Mouse (Mus musculus): ENCODE data around the gene Pnisr. TPM values are rescaled to one million over a fixed set of nuclear protein-coding genes. Genes with fewer than 3 reads are reported as not detected.

The Pnisr gene
- polyA plus RNA-seq, 1 experiment from 2014 or later: 97.4 TPM

DNA sequence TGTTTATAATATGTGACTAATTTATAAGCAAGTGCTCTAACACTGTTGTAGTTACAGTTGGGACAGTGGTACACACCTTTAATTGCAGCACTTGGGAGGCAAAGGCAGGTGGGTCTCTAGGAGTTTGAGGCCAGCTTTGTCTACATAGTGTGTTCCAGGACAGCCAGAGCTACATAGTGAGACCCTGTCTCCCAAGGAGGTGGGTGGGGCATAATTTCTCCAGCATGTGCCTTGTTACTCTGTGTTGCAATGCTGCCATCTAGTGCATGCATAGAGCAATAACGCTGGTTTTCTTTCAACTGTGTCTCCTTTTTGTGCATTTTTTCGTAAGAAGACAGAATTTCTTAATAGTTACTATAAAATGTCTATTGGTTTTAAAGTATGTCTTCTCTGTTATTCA is 33.4 kb upstream of the Pnisr start:
- Histone ChIP-seq H3K9me3 (replicated peaks; ENCODE audit: low read length) (no peaks in the 10 kb centered on the region), H3K4me2 (ENCODE audit: low read length) (no peak overlapping the region), H3K36me3 (ENCODE audit: insufficient read depth, low read length) (peaks cover 33% of the 10 kb centered on the region), H3K4me1 (replicated peaks; ENCODE audit: insufficient read depth, low read length) (no peaks in the 10 kb centered on the region), H3K27me3 (ENCODE audit: insufficient read depth, low read length) (no peaks in the 10 kb centered on the region), H3K4me3 (replicated peaks; ENCODE audit: low read depth, low read length) (no peak overlapping the region), H3K9ac (ENCODE audit: low read depth, low read length) (no peak overlapping the region), H3K27ac (no peak overlapping the region)
- TF ChIP-seq CTCF (IDR thresholded peaks at IDR 0.05; ENCODE audit: low read depth): peak; percentile 87
- 43% methylated on average over 2 of the region's 2 CpGs for WGBS
- ATAC-seq (replicated peaks; ENCODE audit: low FRiP score, low read depth) (peak; percentile 69; the same call in 1 of the 2 replicates), DNase-seq (ENCODE audit: low spot score) (peak; percentile 87)

GRCm38 (mm10) chr4:21826616-21827015 is 20.8 kb upstream of the Pnisr start:
- Histone ChIP-seq H3K4me2 (ENCODE audit: low read length) (no peak overlapping the region), H3K27me3 (ENCODE audit: insufficient read depth, low read length) (no peaks in the 10 kb centered on the region), H3K9me3 (replicated peaks; ENCODE audit: low read length) (no peaks in the 10 kb centered on the region), H3K27ac (no peak overlapping the region), H3K4me1 (replicated peaks; ENCODE audit: insufficient read depth, low read length) (no peaks in the 10 kb centered on the region), H3K9ac (ENCODE audit: low read depth, low read length) (no peak overlapping the region), H3K4me3 (replicated peaks; ENCODE audit: low read depth, low read length) (no peak overlapping the region), H3K36me3 (ENCODE audit: insufficient read depth, low read length) (peaks cover 26% of the 10 kb centered on the region; the same call in 1 of the 2 replicates)
- ATAC-seq (replicated peaks; ENCODE audit: low FRiP score, low read depth): no peak
- DNase-seq (ENCODE audit: low spot score): no peak
- 75% methylated on average over 2 of the region's 2 CpGs for WGBS
- no peak for TF ChIP-seq CTCF (IDR thresholded peaks at IDR 0.05; ENCODE audit: low read depth)

- no peaks in the 10 kb centered on the region for H3K4me1 ChIP-seq (replicated peaks; ENCODE audit: insufficient read depth, low read length)
- ATAC-seq (replicated peaks; ENCODE audit: low FRiP score, low read depth) (no peak), DNase-seq (ENCODE audit: low spot score) (no peak)
- H3K9me3 ChIP-seq (replicated peaks; ENCODE audit: low read length): no peaks in the 10 kb centered on the region
- no peak for TF ChIP-seq CTCF (IDR thresholded peaks at IDR 0.05; ENCODE audit: low read depth)
- WGBS: 97% methylated on average over 8 of the region's 8 CpGs
- H3K27me3 ChIP-seq (ENCODE audit: insufficient read depth, low read length): no peaks in the 10 kb centered on the region
- no peak overlapping the region for H3K4me3 ChIP-seq (replicated peaks; ENCODE audit: low read depth, low read length)
- no peak overlapping the region for H3K27ac ChIP-seq
- no peak overlapping the region for H3K4me2 ChIP-seq (ENCODE audit: low read length)
- 0 out of 2 replicates have a peak, but pooled peaks cover 8% of the 10 kb centered on the region for H3K36me3 ChIP-seq (ENCODE audit: insufficient read depth, low read length)
- H3K9ac ChIP-seq (ENCODE audit: low read depth, low read length): no peak overlapping the region
Measured at GRCm38 (mm10) chr4:21832844-21833243, 14.5 kb upstream of the Pnisr start.

- H3K4me2 ChIP-seq (ENCODE audit: low read length): peak overlapping the region; percentile 60
- peak overlapping the region; percentile 95 for H3K9ac ChIP-seq (ENCODE audit: low read depth, low read length)
- no peaks in the 10 kb centered on the region for H3K36me3 ChIP-seq (ENCODE audit: insufficient read depth, low read length)
- no peak for TF ChIP-seq CTCF (IDR thresholded peaks at IDR 0.05; ENCODE audit: low read depth)
- H3K27ac ChIP-seq: peak overlapping the region; percentile 100
- H3K27me3 ChIP-seq (ENCODE audit: insufficient read depth, low read length): no peaks in the 10 kb centered on the region
- no peaks in the 10 kb centered on the region for H3K9me3 ChIP-seq (replicated peaks; ENCODE audit: low read length)
- peak; percentile 84 for ATAC-seq (replicated peaks; ENCODE audit: low FRiP score, low read depth)
- H3K4me1 ChIP-seq (replicated peaks; ENCODE audit: insufficient read depth, low read length): no peaks in the 10 kb centered on the region
- WGBS: under 1% methylated on average over 24 of the region's 24 CpGs
- DNase-seq (ENCODE audit: low spot score): peak; percentile 96
- H3K4me3 ChIP-seq (replicated peaks; ENCODE audit: low read depth, low read length): peak overlapping the region; percentile 97
Measured at GRCm38 (mm10) chr4:21848287-21848630, 876 bp downstream of the Pnisr start.

DNA sequence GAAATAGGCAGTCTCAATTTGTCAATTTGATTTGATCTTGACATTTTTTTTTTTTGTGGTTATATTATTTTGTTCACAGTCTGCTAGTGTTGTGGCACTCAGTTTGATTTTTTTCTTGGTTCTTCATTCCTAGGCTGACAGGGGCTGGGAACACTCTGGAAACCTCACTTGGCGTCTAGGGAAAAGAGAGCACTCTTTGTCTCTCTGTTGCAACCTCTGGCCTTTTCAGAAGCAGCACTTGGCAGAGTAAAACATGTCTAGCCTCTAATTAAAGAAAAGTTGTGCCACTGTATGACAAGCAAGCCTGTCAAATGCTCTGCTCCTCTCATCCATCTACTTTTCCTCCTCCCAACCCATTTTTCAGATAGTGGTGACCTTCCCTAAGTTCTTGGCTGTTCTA is 10.1 kb downstream of the Pnisr start:
- Histone ChIP-seq H3K9ac (ENCODE audit: low read depth, low read length) (no peak overlapping the region), H3K27me3 (ENCODE audit: insufficient read depth, low read length) (no peaks in the 10 kb centered on the region), H3K4me3 (replicated peaks; ENCODE audit: low read depth, low read length) (no peak overlapping the region), H3K27ac (no peak overlapping the region), H3K4me1 (replicated peaks; ENCODE audit: insufficient read depth, low read length) (no peaks in the 10 kb centered on the region), H3K36me3 (ENCODE audit: insufficient read depth, low read length) (peaks cover 37% of the 10 kb centered on the region), H3K9me3 (replicated peaks; ENCODE audit: low read length) (no peaks in the 10 kb centered on the region), H3K4me2 (ENCODE audit: low read length) (no peak overlapping the region)
- ATAC-seq (replicated peaks; ENCODE audit: low FRiP score, low read depth) (no peak), DNase-seq (ENCODE audit: low spot score) (no peak)
- WGBS: 92% methylated on average over 1 of the region's 1 CpGs
- TF ChIP-seq CTCF (IDR thresholded peaks at IDR 0.05; ENCODE audit: low read depth): no peak

DNA sequence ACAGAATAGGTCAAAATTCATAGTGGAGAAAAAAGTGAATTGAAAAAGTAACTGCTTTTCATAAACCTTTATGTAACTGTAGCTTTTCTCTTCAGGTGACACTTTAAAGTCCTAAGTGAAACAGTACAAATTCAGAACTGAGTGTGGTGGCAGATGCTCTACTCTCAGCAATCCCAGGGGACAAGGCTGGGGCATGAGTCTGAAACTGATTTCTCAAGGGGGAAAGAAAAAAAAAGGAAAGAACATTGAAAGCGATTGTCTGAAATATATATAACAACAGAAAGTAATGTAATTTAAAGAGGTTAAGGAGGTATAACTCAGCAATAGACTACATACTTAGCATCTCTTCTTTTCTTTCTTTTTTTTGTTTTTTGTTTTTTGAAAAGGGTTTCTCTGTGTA is 17.8 kb downstream of the Pnisr start:
- DNase-seq (ENCODE audit: low spot score) (no peak), ATAC-seq (replicated peaks; ENCODE audit: low FRiP score, low read depth) (no peak)
- no peak overlapping the region for H3K4me2 ChIP-seq (ENCODE audit: low read length)
- H3K9me3 ChIP-seq (replicated peaks; ENCODE audit: low read length): no peaks in the 10 kb centered on the region
- no peak overlapping the region for H3K4me3 ChIP-seq (replicated peaks; ENCODE audit: low read depth, low read length)
- H3K36me3 ChIP-seq (ENCODE audit: insufficient read depth, low read length): peaks cover 54% of the 10 kb centered on the region
- H3K4me1 ChIP-seq (replicated peaks; ENCODE audit: insufficient read depth, low read length): no peaks in the 10 kb centered on the region
- TF ChIP-seq CTCF (IDR thresholded peaks at IDR 0.05; ENCODE audit: low read depth): no peak
- H3K27ac ChIP-seq: no peak overlapping the region
- 86% methylated on average over 1 of the region's 1 CpGs for WGBS
- no peak overlapping the region for H3K9ac ChIP-seq (ENCODE audit: low read depth, low read length)
- no peaks in the 10 kb centered on the region for H3K27me3 ChIP-seq (ENCODE audit: insufficient read depth, low read length)

GRCm38 (mm10) chr4:21878776-21879175 is 31.4 kb downstream of the Pnisr start:
- ATAC-seq (replicated peaks; ENCODE audit: low FRiP score, low read depth) (no peak), DNase-seq (ENCODE audit: low spot score) (no peak)
- H3K36me3 ChIP-seq (ENCODE audit: insufficient read depth, low read length): peaks cover 4% of the 10 kb centered on the region; the same call in 1 of the 2 replicates
- 14% methylated on average over 6 of the region's 6 CpGs for WGBS
- H3K4me3 ChIP-seq (replicated peaks; ENCODE audit: low read depth, low read length): peak overlapping the region; percentile 82
- H3K27ac ChIP-seq: no peak overlapping the region
- H3K4me1 ChIP-seq (replicated peaks; ENCODE audit: insufficient read depth, low read length): no peaks in the 10 kb centered on the region
- H3K9me3 ChIP-seq (replicated peaks; ENCODE audit: low read length): no peaks in the 10 kb centered on the region
- no peak for TF ChIP-seq CTCF (IDR thresholded peaks at IDR 0.05; ENCODE audit: low read depth)
- H3K4me2 ChIP-seq (ENCODE audit: low read length): peak overlapping the region; percentile 55
- 0 out of 2 replicates have a peak overlapping the region, but pooled peaks have one; percentile 78 for H3K9ac ChIP-seq (ENCODE audit: low read depth, low read length)
- no peaks in the 10 kb centered on the region for H3K27me3 ChIP-seq (ENCODE audit: insufficient read depth, low read length)

Data from kidney, postnatal 0 days (tissue).